Mouse (Mus musculus): ENCODE results near the gene Ccdc181.

The Ccdc181 gene

GRCm38 (mm10) chr1:164287406-164287805 is 12.0 kb downstream of the Ccdc181 start:
- DNase-seq (ENCODE audit: low spot score) = no peak

- no peak for DNase-seq (ENCODE audit: low spot score)
Measured at GRCm38 (mm10) chr1:164292040-164292439, 16.7 kb downstream of the Ccdc181 start.

- peak; percentile 54 for DNase-seq (ENCODE audit: low spot score)
Measured at GRCm38 (mm10) chr1:164294071-164294470, 18.7 kb downstream of the Ccdc181 start.

- no peak for DNase-seq (ENCODE audit: low spot score)
Measured at GRCm38 (mm10) chr1:164296473-164296872, 21.1 kb downstream of the Ccdc181 start.

GRCm38 (mm10) chr1:164301949-164302348 is 26.6 kb downstream of the Ccdc181 start:
- no peak for DNase-seq (ENCODE audit: low spot score)

- no peak for DNase-seq (ENCODE audit: low spot score)
Measured at GRCm38 (mm10) chr1:164303821-164304220, 28.4 kb downstream of the Ccdc181 start, which contains the start of gene Nme7. Gene Nme7 (plus strand): TSS chr1:164304121.

GRCm38 (mm10) chr1:164307124-164307751 is 31.9 kb downstream of the Ccdc181 start, which contains the start of gene Blzf1:
Gene Blzf1 (minus strand): TSS chr1:164307489.
- DNase-seq (ENCODE audit: low spot score) = peak; percentile 98

GRCm38 (mm10) chr1:164307922-164308321 is 32.5 kb downstream of the Ccdc181 start:
- DNase-seq (ENCODE audit: low spot score) = no peak

GRCm38 (mm10) chr1:164314085-164314484 is 38.7 kb downstream of the Ccdc181 start:
- DNase-seq (ENCODE audit: low spot score) = no peak

GRCm38 (mm10) chr1:164315266-164315665 is 39.9 kb downstream of the Ccdc181 start:
- no peak for DNase-seq (ENCODE audit: low spot score)

GRCm38 (mm10) chr1:164316697-164317096 is 41.3 kb downstream of the Ccdc181 start:
- DNase-seq (ENCODE audit: low spot score) = peak; percentile 55

- DNase-seq (ENCODE audit: low spot score) = no peak
Measured at GRCm38 (mm10) chr1:164317261-164317660, 41.9 kb downstream of the Ccdc181 start.

GRCm38 (mm10) chr1:164318474-164318873 is 43.1 kb downstream of the Ccdc181 start:
- DNase-seq (ENCODE audit: low spot score) = peak; percentile 70

- DNase-seq (ENCODE audit: low spot score) = peak; percentile 68
Measured at GRCm38 (mm10) chr1:164319542-164320140, 44.3 kb downstream of the Ccdc181 start.

GRCm38 (mm10) chr1:164320731-164321130 is 45.3 kb downstream of the Ccdc181 start:
- DNase-seq (ENCODE audit: low spot score) = no peak

GRCm38 (mm10) chr1:164321408-164321807 is 46.0 kb downstream of the Ccdc181 start:
- no peak for DNase-seq (ENCODE audit: low spot score)

- DNase-seq (ENCODE audit: low spot score) = peak; percentile 40
Measured at GRCm38 (mm10) chr1:164322987-164323650, 47.7 kb downstream of the Ccdc181 start.

GRCm38 (mm10) chr1:164324221-164324620 is 48.8 kb downstream of the Ccdc181 start:
- DNase-seq (ENCODE audit: low spot score) = no peak

GRCm38 (mm10) chr1:164324878-164325277 is 49.5 kb downstream of the Ccdc181 start:
- no peak for DNase-seq (ENCODE audit: low spot score)

- no peak for DNase-seq (ENCODE audit: low spot score)
Measured at GRCm38 (mm10) chr1:164326600-164327155, 51.3 kb downstream of the Ccdc181 start.

GRCm38 (mm10) chr1:164327764-164328163 is 52.4 kb downstream of the Ccdc181 start:
- DNase-seq (ENCODE audit: low spot score) = no peak

- DNase-seq (ENCODE audit: low spot score) = no peak
Measured at GRCm38 (mm10) chr1:164332559-164332958, 57.2 kb downstream of the Ccdc181 start.

GRCm38 (mm10) chr1:164335435-164335834 is 60.0 kb downstream of the Ccdc181 start:
- no peak for DNase-seq (ENCODE audit: low spot score)

Data from yolk sac, embryonic 10.5 days (tissue).